Mouse (Mus musculus): ENCODE measurements around the gene Tacc2. TPM values are rescaled to one million over a fixed set of nuclear protein-coding genes. Genes with fewer than 3 reads are reported as not detected.

Tacc2 gene
- total and polyA plus RNA-seq, 3 experiments = 3.5 to 21.5 TPM; not detected in 1

GRCm38 (mm10) chr7:130673169-130674033 is 96.2 kb downstream of the Tacc2 start:
- Histone ChIP-seq H3K27ac (ENCODE audit: control insufficient read depth, low read depth, low read length) (no peak overlapping the region), H3K9ac (ENCODE audit: control insufficient read depth, low read depth, low read length, poor library complexity, severe bottlenecking) (peak overlapping the region; percentile 9; the same call in 1 of the 2 replicates), H3K4me3 (ENCODE audit: control insufficient read depth in 1 of 2, insufficient read depth in 1 of 2, low read depth in 2 of 2, low read length in 2 of 2) (no peak overlapping the region), H3K9me3 (replicated peaks; ENCODE audit: insufficient read depth, low read length) (no peaks in the 10 kb centered on the region), H3K36me3 (ENCODE audit: control insufficient read depth in 1 of 2, insufficient read depth in 2 of 2, low read length in 2 of 2) (peaks cover 0 to 15% of the 10 kb centered on the region in 2 experiments; a peak in 3 of 4 replicates), H3K27me3 (ENCODE audit: control insufficient read depth in 1 of 2, insufficient read depth in 2 of 2, low read length in 2 of 2) (no peaks in the 10 kb centered on the region), H3K79me2 (ENCODE audit: control insufficient read depth, insufficient read depth, low read length, poor library complexity) (no peaks in the 10 kb centered on the region), H3K4me1 (ENCODE audit: control insufficient read depth in 1 of 2, insufficient read depth in 2 of 2, low read length in 2 of 2) (peaks cover 10 to 26% of the 10 kb centered on the region in 2 experiments; a peak in 3 of 4 replicates)
- DNase-seq (ENCODE audit: low read depth, low spot score) = peak; percentile 65
- TF ChIP-seq MAX (IDR thresholded peaks at IDR 0.05; ENCODE audit: low read length) (no peak), NRF1 (IDR thresholded peaks at IDR 0.05; ENCODE audit: insufficient read depth, low read depth, low read length, poor library complexity, severe bottlenecking) (no peak), EP300 (IDR thresholded peaks at IDR 0.05; ENCODE audit: low read depth in 1 of 2, low read length in 2 of 2) (peak; percentile 7 to 30; a peak in 1 of 4 replicates), USF2 (IDR thresholded peaks at IDR 0.05; ENCODE audit: borderline replicate concordance in 1 of 2, insufficient read depth in 1 of 2, low read depth in 1 of 2, low read length in 2 of 2) (no peak), GABPA (IDR thresholded peaks at IDR 0.05; ENCODE audit: low read depth, low read length) (no peak), CTCF (IDR thresholded peaks at IDR 0.05 in 2 of 3, conservative IDR thresholded peaks at IDR 0.05 in 1 of 3; ENCODE audit: control insufficient read depth in 1 of 3, insufficient read depth in 1 of 3, low read depth in 2 of 3, low read length in 3 of 3, poor library complexity in 1 of 3, severe bottlenecking in 1 of 3) (peak; percentile 61 to 75 (median 73)), NELFE (IDR thresholded peaks at IDR 0.05; ENCODE audit: low read depth, low read length) (no peak; the same call in 1 of the 2 replicates), ZC3H11A (IDR thresholded peaks at IDR 0.05; ENCODE audit: low read depth, low read length) (0 out of 2 replicates have a peak, but pooled peaks have one; percentile 5), POLR2AphosphoS2 (IDR thresholded peaks at IDR 0.05; ENCODE audit: low read length) (no peak), TCF12 (IDR thresholded peaks at IDR 0.05; ENCODE audit: low read depth, low read length) (no peak), UBTF (IDR thresholded peaks at IDR 0.05; ENCODE audit: borderline replicate concordance, insufficient read depth, low read depth, low read length) (no peak), ZMIZ1 (IDR thresholded peaks at IDR 0.05; ENCODE audit: low read depth, low read length) (no peak), MXI1 (IDR thresholded peaks at IDR 0.05; ENCODE audit: low read depth, low read length) (no peak), MYC (IDR thresholded peaks at IDR 0.05; ENCODE audit: low read depth, low read length) (no peak), RAD21 (IDR thresholded peaks at IDR 0.05; ENCODE audit: low read depth, low read length) (peak; percentile 58), MEF2A (IDR thresholded peaks at IDR 0.05; ENCODE audit: extremely low read depth, insufficient replicate concordance, low read depth, low read length, poor library complexity, severe bottlenecking) (no peak), E2F4 (IDR thresholded peaks at IDR 0.05; ENCODE audit: borderline replicate concordance, low read depth, low read length) (no peak), JUND (IDR thresholded peaks at IDR 0.05; ENCODE audit: low read depth, low read length) (no peak), MAZ (IDR thresholded peaks at IDR 0.05; ENCODE audit: low read depth, low read length) (no peak), SMC3 (IDR thresholded peaks at IDR 0.05; ENCODE audit: low read depth, low read length) (peak; percentile 47), MYB (IDR thresholded peaks at IDR 0.05; ENCODE audit: low read depth, low read length) (no peak)
